Mouse (Mus musculus): ENCODE measurements around the gene Dalrd3. TPM values are rescaled to one million over a fixed set of nuclear protein-coding genes. Genes with fewer than 3 reads are reported as not detected.
"Not testable (repeated sequence)": the region's sequence is repeated elsewhere in the genome, so short reads cannot be mapped to it uniquely, and the experiment has no call there.

Gene Dalrd3
- polyA plus RNA-seq, 1 experiment from 2014 or later = 88.6 TPM

DNA sequence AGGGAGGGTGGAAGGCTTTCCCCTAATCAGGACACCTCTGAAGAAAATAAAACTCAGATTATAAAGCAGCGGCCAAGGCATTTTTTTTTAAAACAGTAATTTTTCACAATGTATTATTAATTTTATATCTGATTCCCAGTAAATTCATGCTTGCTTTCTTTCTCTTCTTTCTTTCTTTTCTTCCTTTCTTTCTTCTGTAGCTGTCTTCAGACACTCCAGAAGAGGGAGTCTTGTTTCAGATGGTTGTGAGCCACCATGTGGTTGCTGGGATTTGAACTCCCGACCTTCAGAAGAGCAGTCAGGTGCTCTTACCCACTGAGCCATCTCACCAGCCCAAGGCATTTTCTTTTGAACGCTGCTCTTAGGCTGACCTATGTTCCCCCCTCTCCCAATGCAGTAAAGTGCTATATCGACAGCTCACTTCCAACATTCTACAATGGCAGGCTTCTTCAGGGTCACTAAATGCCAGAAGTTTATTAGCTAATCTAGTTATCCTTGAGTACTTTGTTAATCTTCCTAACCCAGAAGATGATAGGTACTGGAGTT is 29.4 kb downstream of the Dalrd3 start:
- H3K4me1 ChIP-seq (ENCODE audit: control insufficient read depth, insufficient read depth, low read length) = peaks cover 15% of the 10 kb centered on the region
- ATAC-seq (replicated peaks; ENCODE audit: insufficient number of reproducible peaks, low FRiP score, low TSS enrichment) = no peak
- no peaks in the 10 kb centered on the region for H3K27me3 ChIP-seq (ENCODE audit: control insufficient read depth, insufficient read depth, low read length)
- H3K36me3 ChIP-seq (ENCODE audit: control insufficient read depth, insufficient read depth, low read length) = peaks cover 7% of the 10 kb centered on the region
- WGBS (ENCODE audit: insufficient replicate concordance) = 72% methylated on average over 4 of the region's 4 CpGs
- no peak overlapping the region for H3K4me2 ChIP-seq
- H3K27ac ChIP-seq (ENCODE audit: low read depth, low read length) = no peak overlapping the region
- H3K9me3 ChIP-seq (replicated peaks; ENCODE audit: control insufficient read depth, low read length) = no peaks in the 10 kb centered on the region
- H3K9ac ChIP-seq (ENCODE audit: low read depth, low read length) = no peak overlapping the region
- no peak overlapping the region for H3K4me3 ChIP-seq (ENCODE audit: low read depth, low read length)

DNA sequence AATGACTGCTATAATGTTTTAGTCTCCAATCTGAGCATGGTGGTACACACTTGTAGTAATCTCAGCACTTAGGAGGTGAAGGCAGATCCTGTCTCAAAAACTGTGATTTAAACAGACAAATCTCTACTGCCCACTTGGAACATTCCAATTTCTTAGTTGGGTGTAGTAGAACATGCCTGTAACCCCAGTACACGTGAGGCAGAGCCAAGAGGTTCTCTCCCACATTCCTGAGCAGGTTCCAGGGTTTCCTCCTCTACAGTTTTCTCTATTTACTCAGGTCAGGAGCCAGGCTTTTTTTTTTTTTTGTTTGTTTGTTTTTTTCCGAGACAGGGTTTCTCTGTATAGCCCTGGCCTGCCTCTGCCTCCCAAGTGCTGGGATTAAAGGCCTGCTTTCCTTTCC is 30.3 kb downstream of the Dalrd3 start:
- no peaks in the 10 kb centered on the region for H3K9me3 ChIP-seq (replicated peaks; ENCODE audit: control insufficient read depth, low read length)
- peaks cover 10% of the 10 kb centered on the region for H3K4me1 ChIP-seq (ENCODE audit: control insufficient read depth, insufficient read depth, low read length)
- no peak overlapping the region for H3K9ac ChIP-seq (ENCODE audit: low read depth, low read length)
- no peak overlapping the region for H3K27ac ChIP-seq (ENCODE audit: low read depth, low read length)
- peaks cover 14% of the 10 kb centered on the region for H3K36me3 ChIP-seq (ENCODE audit: control insufficient read depth, insufficient read depth, low read length)
- 48% methylated on average over 2 of the region's 2 CpGs for WGBS (ENCODE audit: insufficient replicate concordance)
- H3K4me3 ChIP-seq (ENCODE audit: low read depth, low read length) = no peak overlapping the region
- no peaks in the 10 kb centered on the region for H3K27me3 ChIP-seq (ENCODE audit: control insufficient read depth, insufficient read depth, low read length)
- ATAC-seq (replicated peaks; ENCODE audit: insufficient number of reproducible peaks, low FRiP score, low TSS enrichment) = no peak
- H3K4me2 ChIP-seq = no peak overlapping the region

DNA sequence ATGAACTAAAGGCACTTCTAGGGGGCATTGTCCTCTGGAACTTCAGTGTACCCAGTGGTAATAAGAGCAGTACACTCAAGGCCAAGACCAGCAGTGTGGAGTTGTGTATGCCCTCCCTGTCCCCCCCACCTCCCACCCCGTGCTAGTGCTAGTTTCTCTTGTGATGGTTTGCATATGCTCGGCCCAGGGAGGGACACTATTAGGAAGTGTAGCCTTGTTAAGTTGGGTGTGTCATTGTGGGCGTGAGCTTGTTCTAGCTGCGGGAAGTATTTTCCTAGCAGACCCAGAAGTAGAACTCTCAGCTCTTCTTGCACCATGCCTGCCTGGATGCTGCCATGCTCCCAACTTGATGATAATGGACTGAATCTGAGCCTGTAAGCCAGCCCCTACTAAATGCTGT is 32.3 kb downstream of the Dalrd3 start:
- peaks cover 2% of the 10 kb centered on the region; the same call in 1 of the 2 replicates for H3K4me1 ChIP-seq (ENCODE audit: control insufficient read depth, insufficient read depth, low read length)
- H3K9me3 ChIP-seq (replicated peaks; ENCODE audit: control insufficient read depth, low read length) = no peaks in the 10 kb centered on the region
- H3K27me3 ChIP-seq (ENCODE audit: control insufficient read depth, insufficient read depth, low read length) = no peaks in the 10 kb centered on the region
- no peak overlapping the region for H3K27ac ChIP-seq (ENCODE audit: low read depth, low read length)
- H3K4me2 ChIP-seq = no peak overlapping the region
- no peak overlapping the region for H3K4me3 ChIP-seq (ENCODE audit: low read depth, low read length)
- H3K36me3 ChIP-seq (ENCODE audit: control insufficient read depth, insufficient read depth, low read length) = peaks cover 21% of the 10 kb centered on the region
- no peak overlapping the region for H3K9ac ChIP-seq (ENCODE audit: low read depth, low read length)
- ATAC-seq (replicated peaks; ENCODE audit: insufficient number of reproducible peaks, low FRiP score, low TSS enrichment) = no peak
- WGBS (ENCODE audit: insufficient replicate concordance) = 72% methylated on average over 4 of the region's 4 CpGs

DNA sequence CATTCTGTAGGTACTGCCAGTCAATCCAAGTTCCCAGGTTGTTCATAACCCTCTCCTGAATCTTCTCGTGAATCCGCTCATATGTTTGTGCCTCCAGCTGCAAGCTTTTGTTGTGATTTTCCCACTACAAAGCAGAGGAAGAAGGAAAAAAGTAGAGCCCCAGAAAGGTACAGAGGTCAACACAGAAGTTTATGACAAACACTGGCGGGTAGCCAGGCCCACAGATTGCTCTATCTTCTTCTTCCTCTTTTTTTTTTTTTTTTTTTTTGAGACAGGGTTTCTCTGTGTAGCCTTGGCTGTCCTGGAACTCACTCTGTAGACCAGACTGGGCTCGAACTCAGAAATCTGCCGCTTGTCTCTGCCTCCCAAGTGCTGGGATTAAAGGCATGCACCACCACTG is 38.2 kb downstream of the Dalrd3 start:
- 85% methylated on average over 5 of the region's 5 CpGs for WGBS (ENCODE audit: insufficient replicate concordance)
- not testable (repeated sequence) for H3K4me1 ChIP-seq (ENCODE audit: control insufficient read depth, insufficient read depth, low read length); ATAC-seq (replicated peaks; ENCODE audit: insufficient number of reproducible peaks, low FRiP score, low TSS enrichment); H3K27me3 ChIP-seq (ENCODE audit: control insufficient read depth, insufficient read depth, low read length); H3K9ac ChIP-seq (ENCODE audit: low read depth, low read length); H3K4me2 ChIP-seq; H3K27ac ChIP-seq (ENCODE audit: low read depth, low read length); H3K4me3 ChIP-seq (ENCODE audit: low read depth, low read length); H3K9me3 ChIP-seq (replicated peaks; ENCODE audit: control insufficient read depth, low read length)
- H3K36me3 ChIP-seq (ENCODE audit: control insufficient read depth, insufficient read depth, low read length) = peaks cover 53% of the 10 kb centered on the region

DNA sequence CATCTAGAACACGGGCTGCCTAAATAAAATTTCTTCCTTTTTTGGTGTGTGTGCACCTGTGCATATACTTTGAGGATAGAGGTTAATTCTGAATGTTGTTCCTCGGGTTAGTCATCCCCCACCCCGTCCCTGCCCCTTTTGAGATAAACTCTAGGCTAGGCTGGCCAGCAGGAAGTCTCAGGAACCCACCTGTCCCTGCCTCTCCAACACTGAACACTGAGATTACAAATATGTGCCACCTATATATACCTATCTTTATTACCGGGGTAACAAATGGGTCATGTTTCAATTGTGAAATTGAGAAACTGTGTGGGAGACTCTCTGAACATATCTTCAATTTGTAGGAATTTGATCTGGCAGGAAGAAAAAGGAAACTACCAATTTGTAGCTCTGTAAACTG is 39.2 kb downstream of the Dalrd3 start:
- 83% methylated on average over 4 of the region's 4 CpGs for WGBS (ENCODE audit: insufficient replicate concordance)
- no peak overlapping the region for H3K4me2 ChIP-seq
- H3K36me3 ChIP-seq (ENCODE audit: control insufficient read depth, insufficient read depth, low read length) = peaks cover 47% of the 10 kb centered on the region

DNA sequence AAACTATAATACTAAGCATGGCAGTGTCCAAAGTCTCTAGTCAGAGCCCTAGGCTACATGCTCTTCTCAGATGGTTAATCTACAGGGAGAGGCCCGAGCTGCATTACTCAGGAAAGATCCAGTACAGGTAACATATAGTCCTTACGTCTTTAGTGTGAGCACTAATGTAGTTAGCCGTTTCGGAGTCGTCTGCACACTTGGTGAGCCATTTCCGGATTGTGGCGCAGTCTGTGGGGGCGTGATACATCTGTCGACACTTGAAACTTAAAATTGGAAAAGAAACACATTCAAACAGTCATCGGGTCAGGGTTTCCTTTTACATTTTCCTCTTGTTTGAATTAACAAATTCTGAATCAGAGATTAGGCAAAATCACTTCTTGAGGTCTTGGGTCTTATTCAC is 41.8 kb downstream of the Dalrd3 start:
- no peak for ATAC-seq (replicated peaks; ENCODE audit: insufficient number of reproducible peaks, low FRiP score, low TSS enrichment)
- no peaks in the 10 kb centered on the region for H3K27me3 ChIP-seq (ENCODE audit: control insufficient read depth, insufficient read depth, low read length)
- no peak overlapping the region for H3K4me2 ChIP-seq
- peaks cover 35% of the 10 kb centered on the region for H3K36me3 ChIP-seq (ENCODE audit: control insufficient read depth, insufficient read depth, low read length)
- H3K9me3 ChIP-seq (replicated peaks; ENCODE audit: control insufficient read depth, low read length) = no peaks in the 10 kb centered on the region
- H3K4me3 ChIP-seq (ENCODE audit: low read depth, low read length) = no peak overlapping the region
- 92% methylated on average over 10 of the region's 10 CpGs for WGBS (ENCODE audit: insufficient replicate concordance)
- no peak overlapping the region for H3K9ac ChIP-seq (ENCODE audit: low read depth, low read length)
- no peak overlapping the region for H3K27ac ChIP-seq (ENCODE audit: low read depth, low read length)
- 0 out of 2 replicates have a peak, but pooled peaks cover 3% of the 10 kb centered on the region for H3K4me1 ChIP-seq (ENCODE audit: control insufficient read depth, insufficient read depth, low read length)

More for the DNA sequence above, 39.2 kb downstream of the Dalrd3 start:
- no peak overlapping the region for H3K9ac ChIP-seq (ENCODE audit: low read depth, low read length)
- H3K4me1 ChIP-seq (ENCODE audit: control insufficient read depth, insufficient read depth, low read length) = 0 out of 2 replicates have a peak, but pooled peaks cover 3% of the 10 kb centered on the region
- H3K9me3 ChIP-seq (replicated peaks; ENCODE audit: control insufficient read depth, low read length) = no peaks in the 10 kb centered on the region
- no peak for ATAC-seq (replicated peaks; ENCODE audit: insufficient number of reproducible peaks, low FRiP score, low TSS enrichment)
- H3K4me3 ChIP-seq (ENCODE audit: low read depth, low read length) = no peak overlapping the region
- no peaks in the 10 kb centered on the region for H3K27me3 ChIP-seq (ENCODE audit: control insufficient read depth, insufficient read depth, low read length)
- no peak overlapping the region for H3K27ac ChIP-seq (ENCODE audit: low read depth, low read length)

DNA sequence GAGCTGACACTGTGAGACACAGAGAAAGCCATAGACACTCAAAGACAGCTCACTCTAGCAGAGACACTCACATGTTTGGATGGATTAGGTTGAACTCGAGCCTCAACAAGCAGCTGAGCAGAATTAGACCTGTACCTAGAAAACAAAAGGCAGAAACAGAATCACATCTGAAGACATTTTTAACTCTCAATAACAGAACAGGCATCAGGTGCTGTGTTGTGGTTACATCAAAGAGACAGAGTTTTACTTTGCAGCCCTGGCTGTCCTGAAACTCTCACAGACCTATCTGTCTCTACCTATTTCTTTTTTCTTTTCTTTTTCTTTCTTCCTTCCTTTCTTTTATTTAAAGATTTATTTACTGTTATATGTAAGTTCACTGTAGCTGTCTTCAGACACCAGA is 47.6 kb downstream of the Dalrd3 start:
- 100% methylated on average over 1 of the region's 1 CpGs for WGBS (ENCODE audit: insufficient replicate concordance)
- Histone ChIP-seq H3K4me2 (no peak overlapping the region), H3K4me3 (ENCODE audit: low read depth, low read length) (no peak overlapping the region), H3K9me3 (replicated peaks; ENCODE audit: control insufficient read depth, low read length) (no peaks in the 10 kb centered on the region), H3K9ac (ENCODE audit: low read depth, low read length) (no peak overlapping the region), H3K27ac (ENCODE audit: low read depth, low read length) (no peak overlapping the region), H3K27me3 (ENCODE audit: control insufficient read depth, insufficient read depth, low read length) (no peaks in the 10 kb centered on the region), H3K36me3 (ENCODE audit: control insufficient read depth, insufficient read depth, low read length) (peaks cover 14% of the 10 kb centered on the region), H3K4me1 (ENCODE audit: control insufficient read depth, insufficient read depth, low read length) (no peaks in the 10 kb centered on the region)
- no peak for ATAC-seq (replicated peaks; ENCODE audit: insufficient number of reproducible peaks, low FRiP score, low TSS enrichment)

MicroRNA genes within 50 kb of the gene (microRNA counts, 519-probe panel; counts per million panel counts)
- microRNA mmu-miR-191 (4,843 counts per million, percentile 45 among the panel's probes with 10 or more counts), microRNA mmu-miR-425 (3,469 counts per million, percentile 19 among the panel's probes with 10 or more counts)

Small RNAs within 50 kb of the gene (microRNA-seq; reads per million reads assigned to microRNA genes)
- gene Gm24083 (ENCODE audit: borderline number of aligned reads) (not detected), gene Mir191 (ENCODE audit: borderline number of aligned reads) (not detected), gene Mir425 (ENCODE audit: borderline number of aligned reads) (1,726 reads per million, percentile 87 among the genes with 10 or more reads in this experiment)

Other genes with a start within 250 kb of the Dalrd3 start
- gene Gpx1, start 231.0 kb upstream of the Dalrd3 start, polyA plus RNA-seq (2014; fragmentation: Nextera tagmentation; extraction: Ambion mirVana) = 1,289 and 1,462 TPM in 2 replicates
- 100.0 and 113 TPM in 2 replicates for gene Usp4, start 222.0 kb upstream of the Dalrd3 start, polyA plus RNA-seq (2014; fragmentation: Nextera tagmentation; extraction: Ambion mirVana)
- 0.46 and 0.66 TPM in 2 replicates for gene 1700102P08Rik, start 177.1 kb upstream of the Dalrd3 start, polyA plus RNA-seq (2014; fragmentation: Nextera tagmentation; extraction: Ambion mirVana)
- 1.1 and 1.4 TPM in 2 replicates for gene Ccdc36, start 141.4 kb upstream of the Dalrd3 start, polyA plus RNA-seq (2014; fragmentation: Nextera tagmentation; extraction: Ambion mirVana)
- not detected in 2 replicates for gene BC048562, start 133.4 kb upstream of the Dalrd3 start, polyA plus RNA-seq (2014; fragmentation: Nextera tagmentation; extraction: Ambion mirVana)
- gene Ccdc71, start 109.4 kb upstream of the Dalrd3 start, polyA plus RNA-seq (2014; fragmentation: Nextera tagmentation; extraction: Ambion mirVana) = 34.6 and 46.9 TPM in 2 replicates
- gene Klhdc8b, start 108.3 kb upstream of the Dalrd3 start, polyA plus RNA-seq (2014; fragmentation: Nextera tagmentation; extraction: Ambion mirVana) = 58.1 and 71.8 TPM in 2 replicates
- 22.7 and 30.4 TPM in 2 replicates for gene Lamb2, start 90.2 kb upstream of the Dalrd3 start, polyA plus RNA-seq (2014; fragmentation: Nextera tagmentation; extraction: Ambion mirVana)
- 48.9 and 57.4 TPM in 2 replicates for gene Usp19, start 79.3 kb upstream of the Dalrd3 start, polyA plus RNA-seq (2014; fragmentation: Nextera tagmentation; extraction: Ambion mirVana)
- 86.7 and 89.6 TPM in 2 replicates for gene Qars, start 62.2 kb upstream of the Dalrd3 start, polyA plus RNA-seq (2014; fragmentation: Nextera tagmentation; extraction: Ambion mirVana)
- 103 and 109 TPM in 2 replicates for gene Qrich1, start 53.1 kb upstream of the Dalrd3 start, polyA plus RNA-seq (2014; fragmentation: Nextera tagmentation; extraction: Ambion mirVana)
- gene Impdh2, start 9.6 kb upstream of the Dalrd3 start, polyA plus RNA-seq (2014; fragmentation: Nextera tagmentation; extraction: Ambion mirVana) = 130 TPM in 2 replicates
- 56.6 and 58.9 TPM in 2 replicates for gene Ndufaf3, start 2.5 kb upstream of the Dalrd3 start, polyA plus RNA-seq (2014; fragmentation: Nextera tagmentation; extraction: Ambion mirVana)
- gene Wdr6, start 8.9 kb downstream of the Dalrd3 start, polyA plus RNA-seq (2014; fragmentation: Nextera tagmentation; extraction: Ambion mirVana) = 48.6 and 60.8 TPM in 2 replicates
- gene P4htm, start 27.8 kb downstream of the Dalrd3 start, polyA plus RNA-seq (2014; fragmentation: Nextera tagmentation; extraction: Ambion mirVana) = 14.7 and 15.0 TPM in 2 replicates
- gene Arih2, start 79.5 kb downstream of the Dalrd3 start, polyA plus RNA-seq (2014; fragmentation: Nextera tagmentation; extraction: Ambion mirVana) = 37.6 and 44.3 TPM in 2 replicates
- gene Slc25a20, start 92.2 kb downstream of the Dalrd3 start, polyA plus RNA-seq (2014; fragmentation: Nextera tagmentation; extraction: Ambion mirVana) = 30.3 and 45.9 TPM in 2 replicates
- 29.8 and 33.7 TPM in 2 replicates for gene Prkar2a, start 119.4 kb downstream of the Dalrd3 start, polyA plus RNA-seq (2014; fragmentation: Nextera tagmentation; extraction: Ambion mirVana)
- 44.3 and 48.7 TPM in 2 replicates for gene Ip6k2, start 213.9 kb downstream of the Dalrd3 start, polyA plus RNA-seq (2014; fragmentation: Nextera tagmentation; extraction: Ambion mirVana)
- gene Nckipsd, start 238.5 kb downstream of the Dalrd3 start, polyA plus RNA-seq (2014; fragmentation: Nextera tagmentation; extraction: Ambion mirVana) = 7.3 and 9.5 TPM in 2 replicates

All from heart, embryonic 11.5 days (tissue).